Mouse (Mus musculus): Measurements from ENCODE around the gene Lrpprc. TPM values are rescaled to one million over a fixed set of nuclear protein-coding genes. Genes with fewer than 3 reads are reported as not detected.

Lrpprc gene
- polyA plus RNA-seq, 1 experiment from 2014 or later: 15.3 TPM

DNA sequence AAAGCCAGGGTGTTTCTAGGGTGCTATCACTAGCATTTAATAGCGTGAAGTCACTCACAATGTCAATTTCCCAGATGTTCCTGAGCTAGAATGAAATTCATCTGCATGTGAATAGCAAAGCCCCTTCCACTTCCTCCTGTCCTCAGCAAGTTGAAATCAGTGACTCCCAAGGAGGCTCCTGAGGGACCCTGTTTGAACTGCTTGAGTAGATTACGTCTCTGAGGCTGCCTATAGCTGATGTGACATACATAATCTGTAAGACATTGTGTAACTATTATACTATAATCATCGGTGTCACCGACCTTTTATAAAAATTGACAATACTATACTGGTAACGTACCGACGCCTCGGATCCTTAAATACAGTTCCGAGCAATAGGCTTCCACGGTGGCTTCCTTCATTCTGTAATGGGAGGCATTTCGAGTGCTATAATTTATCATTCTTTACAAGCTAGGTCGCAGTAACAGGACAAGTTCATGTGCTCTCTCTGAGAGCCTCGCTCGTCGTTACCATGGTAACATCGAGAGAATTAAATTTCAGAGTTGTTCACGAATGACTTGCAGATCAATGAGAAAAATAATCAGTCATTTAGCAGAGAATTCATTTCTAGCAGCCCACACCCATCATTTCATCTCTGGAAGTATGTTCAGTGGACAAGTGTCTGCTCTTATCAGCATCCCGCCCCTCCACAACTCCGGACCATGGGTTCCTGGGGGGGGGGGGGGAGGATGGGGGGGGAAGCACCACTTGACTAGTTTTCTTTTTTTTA, 133.8 kb downstream of the Lrpprc start:
- Histone ChIP-seq H3K4me2 (replicated peaks; ENCODE audit: low read depth) (no peak overlapping the region), H3K27ac (ENCODE audit: low read depth, low read length) (no peak overlapping the region), H3K36me3 (ENCODE audit: control insufficient read depth, insufficient read depth) (no peaks in the 10 kb centered on the region; the same call in 1 of the 2 replicates), H3K4me1 (replicated peaks; ENCODE audit: control insufficient read depth, insufficient read depth, low read length) (0 out of 2 replicates have a peak, but pooled peaks cover 5% of the 10 kb centered on the region), H3K27me3 (replicated peaks; ENCODE audit: control insufficient read depth, insufficient read depth, low read length) (no peaks in the 10 kb centered on the region), H3K9ac (ENCODE audit: low read depth, low read length) (no peak overlapping the region), H3K4me3 (ENCODE audit: low read depth, low read length) (no peak overlapping the region), H3K9me3 (ENCODE audit: control insufficient read depth) (no peaks in the 10 kb centered on the region)
- TF ChIP-seq CTCF (IDR thresholded peaks at IDR 0.05; ENCODE audit: low read depth): no peak
- no peak for ATAC-seq
- 61% methylated on average over 19 of the region's 19 CpGs for WGBS

DNA sequence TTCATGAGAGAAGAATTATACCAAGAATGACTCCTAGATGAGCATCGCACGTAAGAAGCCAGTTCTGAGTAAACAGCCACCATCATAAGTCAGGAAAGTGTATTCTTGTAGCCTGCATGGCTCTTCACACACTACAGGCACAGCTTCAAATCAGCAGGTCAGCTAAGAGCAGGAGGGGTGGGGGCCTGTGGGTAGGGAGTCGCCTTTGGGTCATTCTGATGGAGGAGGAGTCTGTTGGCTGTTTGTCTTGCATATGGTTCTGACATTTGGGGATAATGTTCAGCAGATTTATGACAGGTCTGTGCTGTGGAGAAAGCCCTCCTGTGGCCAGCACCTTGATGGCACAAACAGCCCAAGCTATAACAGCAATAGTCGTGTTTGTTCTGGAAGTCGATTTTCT, 134.4 kb downstream of the Lrpprc start:
- H3K4me1 ChIP-seq (replicated peaks; ENCODE audit: control insufficient read depth, insufficient read depth, low read length): 0 out of 2 replicates have a peak, but pooled peaks cover 8% of the 10 kb centered on the region
- H3K9ac ChIP-seq (ENCODE audit: low read depth, low read length): no peak overlapping the region
- no peaks in the 10 kb centered on the region for H3K9me3 ChIP-seq (ENCODE audit: control insufficient read depth)
- 56% methylated on average over 5 of the region's 5 CpGs for WGBS
- no peak overlapping the region for H3K4me2 ChIP-seq (replicated peaks; ENCODE audit: low read depth)
- ATAC-seq: no peak
- H3K36me3 ChIP-seq (ENCODE audit: control insufficient read depth, insufficient read depth): no peaks in the 10 kb centered on the region; the same call in 1 of the 2 replicates
- no peak overlapping the region; the same call in 1 of the 2 replicates for H3K27ac ChIP-seq (ENCODE audit: low read depth, low read length)
- H3K27me3 ChIP-seq (replicated peaks; ENCODE audit: control insufficient read depth, insufficient read depth, low read length): no peaks in the 10 kb centered on the region
- H3K4me3 ChIP-seq (ENCODE audit: low read depth, low read length): no peak overlapping the region
- no peak for TF ChIP-seq CTCF (IDR thresholded peaks at IDR 0.05; ENCODE audit: low read depth)

Other genes with a start within 250 kb of the Lrpprc start
- 10.1 and 11.4 TPM in 2 replicates for gene Dync2li1, start 164.3 kb downstream of the Lrpprc start, polyA plus RNA-seq (2015; fragmentation: Nextera tagmentation; extraction: Ambion mirVana)
- 47.4 and 56.7 TPM in 2 replicates for gene Abcg8, start 114.5 kb downstream of the Lrpprc start, polyA plus RNA-seq (2015; fragmentation: Nextera tagmentation; extraction: Ambion mirVana)
- 59.8 and 68.3 TPM in 2 replicates for gene Abcg5, start 107.8 kb downstream of the Lrpprc start, polyA plus RNA-seq (2015; fragmentation: Nextera tagmentation; extraction: Ambion mirVana)
- 59.2 and 64.3 TPM in 2 replicates for gene Ppm1b, start 166.0 kb upstream of the Lrpprc start, polyA plus RNA-seq (2015; fragmentation: Nextera tagmentation; extraction: Ambion mirVana)
- 121 and 130 TPM in 2 replicates for gene Slc3a1, start 237.6 kb upstream of the Lrpprc start, polyA plus RNA-seq (2015; fragmentation: Nextera tagmentation; extraction: Ambion mirVana)

All from intestine, postnatal 0 days (tissue).